ENCODE assay signal across 13 mouse cellular contexts in the genomic region with DNA sequence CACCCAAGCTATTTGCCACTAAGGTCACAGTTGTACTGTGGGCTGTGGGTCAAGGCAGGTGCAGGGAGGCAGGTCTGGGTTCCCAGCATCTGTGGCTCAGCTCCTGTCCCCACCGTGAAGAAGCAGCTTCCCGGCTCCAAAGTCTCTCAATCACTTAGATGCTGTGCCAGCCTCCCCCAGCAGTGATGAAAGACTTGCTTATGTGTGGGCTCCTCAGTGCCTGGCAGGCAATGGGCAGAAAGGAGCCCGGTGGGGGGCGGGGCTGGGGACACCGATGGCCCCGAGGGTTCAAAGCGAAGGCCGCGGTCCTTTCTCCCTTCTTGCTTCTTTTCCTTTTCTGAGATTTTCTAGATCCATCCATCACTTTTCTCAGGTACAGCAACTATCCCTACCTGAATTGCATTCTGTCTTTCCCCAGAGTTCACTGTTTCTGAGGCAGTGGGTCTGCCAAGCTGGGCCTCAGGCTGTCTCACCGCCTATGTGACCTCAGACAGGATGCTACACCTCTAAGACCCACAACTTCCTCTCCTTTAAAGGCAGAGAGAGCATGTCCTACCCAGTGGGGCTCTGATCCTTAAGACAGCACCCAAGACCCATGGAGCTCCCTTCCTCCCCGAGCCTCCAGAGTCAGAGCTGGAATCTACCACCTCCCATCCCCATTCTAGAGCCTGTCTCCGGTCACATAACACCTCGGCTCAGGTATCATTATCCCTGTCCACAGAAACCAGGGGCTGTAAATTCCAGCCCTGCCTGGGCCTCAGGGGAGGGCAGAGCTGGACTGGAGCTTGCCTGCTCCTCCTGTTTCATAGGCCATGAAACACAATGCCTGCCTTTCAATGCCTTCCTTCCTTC. TPM values are rescaled to one million over a fixed set of nuclear protein-coding genes. Genes with fewer than 3 reads are reported as not detected.
DNase-seq lines count a peak whose midpoint lies in the region; ATAC-seq and TF ChIP-seq lines count a peak whose summit lies in the region.
"Had no signal": no experiment of that assay in that cellular context is flagged by ENCODE, and none has a peak within 500 bp of the region (broad histone marks: within the 10 kb centered on the region; RNA-seq: fewer than 3 reads in every experiment).

No protein-coding gene starts in this region.

- no peaks in the 10 kb centered on the region for H3K4me1 ChIP-seq in cerebellum, adult 2 months (ENCODE audit: control insufficient read depth, insufficient read depth, low read length)
- H3K4me1 ChIP-seq in intestine, embryonic 14.5 days (replicated peaks; ENCODE audit: control insufficient read depth, insufficient read depth, low read length): peaks cover 5% of the 10 kb centered on the region; the same call in 1 of the 2 replicates
- H3K4me1 ChIP-seq: liver, embryonic 12.5 days had no signal

- ATAC-seq in CD4-positive, CD25-positive, alpha-beta regulatory T cell, adult 4 months: peak; percentile 73
- ATAC-seq in intestine, embryonic 14.5 days (replicated peaks; ENCODE audit: low FRiP score, low TSS enrichment, low read depth): peak; percentile 56; the same call in 1 of the 2 replicates
- ATAC-seq: liver, embryonic 12.5 days had no signal

- H3K27me3 ChIP-seq in cerebellum, adult 2 months (ENCODE audit: control insufficient read depth, insufficient read depth, low read length): no peaks in the 10 kb centered on the region
- H3K27me3 ChIP-seq in intestine, embryonic 14.5 days (replicated peaks; ENCODE audit: control insufficient read depth, insufficient read depth, low read length): no peaks in the 10 kb centered on the region
- H3K27me3 ChIP-seq: liver, embryonic 12.5 days had no signal

- peak in 1 of 2 experiments; percentile 24 for DNase-seq in cerebellum, adult 2 months
- no peak for DNase-seq in cerebellum, adult 8-10 months
- DNase-seq in layer of hippocampus, adult 11-12 months (ENCODE audit: low spot score): peak; percentile 30
- DNase-seq in layer of hippocampus, postnatal 25 days (ENCODE audit: extremely low spot score in 1 of 2, low spot score in 1 of 2): no peak
- no peak for DNase-seq in intestine, embryonic 14.5 days (ENCODE audit: low spot score)
- no peak for DNase-seq in spleen, postnatal 4 days (ENCODE audit: low spot score in 2 of 2)
- DNase-seq in yolk sac, embryonic 10.5 days (ENCODE audit: low spot score): no peak
- DNase-seq: cerebellum, postnatal 14 days; lung, postnatal 14 days; thymus, adult 2 months had no signal

- no peak for TF ChIP-seq CTCF in cerebellum, adult 2 months (IDR thresholded peaks at IDR 0.05; ENCODE audit: borderline replicate concordance, insufficient read depth, low read depth, low read length)

- WGBS in cerebellum, adult 2 months: 75% methylated on average over 13 of the region's 13 CpGs
- WGBS in intestine, embryonic 14.5 days: 63% methylated on average over 13 of the region's 13 CpGs

- H3K36me3 ChIP-seq in intestine, embryonic 14.5 days (ENCODE audit: control insufficient read depth, insufficient read depth, low read length): no peaks in the 10 kb centered on the region
- H3K36me3 ChIP-seq: liver, embryonic 12.5 days had no signal

- H3K9ac ChIP-seq in intestine, embryonic 14.5 days (ENCODE audit: low read length): no peak overlapping the region
- H3K9ac ChIP-seq: hindbrain, embryonic 14.5 days; liver, embryonic 12.5 days had no signal

- no peak overlapping the region for H3K4me3 ChIP-seq in cerebellum, adult 2 months (replicated peaks; ENCODE audit: insufficient read depth, low read depth, low read length)
- H3K4me3 ChIP-seq in intestine, embryonic 14.5 days (ENCODE audit: low read depth, low read length): no peak overlapping the region
- H3K4me3 ChIP-seq: liver, embryonic 12.5 days had no signal

- peak overlapping the region; percentile 50; the same call in 1 of the 2 replicates for H3K27ac ChIP-seq in cerebellum, adult 2 months (ENCODE audit: insufficient read depth, low read length)
- peak overlapping the region; percentile 62; the same call in 1 of the 2 replicates for H3K27ac ChIP-seq in intestine, embryonic 14.5 days (ENCODE audit: low read depth)
- H3K27ac ChIP-seq: hindbrain, embryonic 14.5 days; liver, embryonic 12.5 days had no signal

- TF ChIP-seq POLR2A in cerebellum, adult 2 months (IDR thresholded peaks at IDR 0.05; ENCODE audit: borderline replicate concordance, insufficient read depth, low read length): no peak

- H3K9me3 ChIP-seq in intestine, embryonic 14.5 days (ENCODE audit: control insufficient read depth, low read length): no peaks in the 10 kb centered on the region
- H3K9me3 ChIP-seq: liver, embryonic 12.5 days had no signal

- H3K4me2 ChIP-seq in intestine, embryonic 14.5 days (ENCODE audit: low read length): no peak overlapping the region
- H3K4me2 ChIP-seq: hindbrain, embryonic 14.5 days; liver, embryonic 12.5 days had no signal

RNA-seq across cellular contexts. Expression of a gene that starts 5.4 kb away (rescaled TPM):
- polyA plus RNA-seq in cerebellum, adult 2 months (2012; rRNA removed): 3.1 and 4.6 TPM in 2 replicates
- under 1 TPM in 1 of 2 experiments, not detected in 1; 0.20 TPM for total RNA-seq in layer of hippocampus, postnatal 25 days (2021)
- under 1 TPM; 0.42 to 0.70 TPM for polyA plus RNA-seq in CD4-positive, CD25-positive, alpha-beta regulatory T cell, adult 4 months (2017; shearing (Covaris generic))
- 2.9 and 3.2 TPM in 2 replicates for polyA plus RNA-seq in intestine, embryonic 14.5 days (2014; fragmentation: Nextera tagmentation; extraction: Ambion mirVana)
- polyA plus RNA-seq: hindbrain, embryonic 14.5 days had no signal
